Mouse (Mus musculus) intestine, embryonic 16.5 days (tissue): ENCODE data around the gene Axdnd1. TPM values are rescaled to one million over a fixed set of nuclear protein-coding genes. Genes with fewer than 3 reads are reported as not detected.

ENCODE experiments used
- ATAC-seq: fragments of 200-750 bp; cut with Nextera tagmentation; 2 replicates; pipeline ENCODE4 v1.8.0; 2017; ENCODE audit warnings: moderate TSS enrichment, moderate library complexity
- H3K27ac ChIP-seq: fragments of 300-500 bp; sonication (generic); 2 replicates; pipeline ENCODE4 v1.5.1; 2014; ENCODE audit warnings: mild to moderate bottlenecking, low read length
- H3K27me3 ChIP-seq: fragments of 300-500 bp; sonication (generic); replicated peaks from 2 replicates; pipeline ENCODE4 v1.6.1; 2014; ENCODE audit warnings: low read length, control low read depth, mixed read lengths; ENCODE audit not compliant: control insufficient read depth, insufficient read depth
- H3K36me3 ChIP-seq: fragments of 300-500 bp; sonication (generic); 2 replicates; pipeline ENCODE4 v1.6.1; 2014; ENCODE audit warnings: low read length, control low read depth; ENCODE audit not compliant: control insufficient read depth, insufficient read depth
- H3K4me1 ChIP-seq: fragments of 300-500 bp; sonication (generic); 2 replicates; pipeline ENCODE4 v1.6.1; 2014; ENCODE audit warnings: low read length, control low read depth, mixed read lengths; ENCODE audit not compliant: control insufficient read depth, insufficient read depth
- H3K4me2 ChIP-seq: fragments of 300-500 bp; sonication (generic); 2 replicates; pipeline ENCODE4 v1.6.1; 2014; ENCODE audit warnings: low read depth, low read length, control low read depth
- H3K4me3 ChIP-seq: fragments of 300-500 bp; sonication (generic); 2 replicates; pipeline ENCODE4 v1.5.1; 2014; ENCODE audit warnings: mild to moderate bottlenecking, low read length
- H3K9ac ChIP-seq: fragments of 300-500 bp; sonication (generic); 2 replicates; pipeline ENCODE4 v1.6.1; 2014; ENCODE audit warnings: low read depth, low read length
- H3K9me3 ChIP-seq: fragments of 300-500 bp; sonication (generic); 2 replicates; pipeline ENCODE4 v1.6.1; 2016; ENCODE audit warnings: low read length, control low read depth; ENCODE audit not compliant: control insufficient read depth
- WGBS: fragments of 180-500 bp; shearing (Covaris S2); extraction: QIAGEN DNeasy Blood & Tissue Kit; methylation state at CpG from one replicate; pipeline ENCODE4 v1.1.7; 2014; 5-methylcytosine and 5-hydroxymethylcytosine counted together
- polyA plus RNA-seq: library from polyadenylated mRNA; unstranded; fragments of >200 nt; fragmentation: Nextera tagmentation; extraction: Ambion mirVana; gene quantifications from 2 replicates; pipeline ENCODE4 v1.2.1, GENCODE M21; 2015

The Axdnd1 gene
- polyA plus RNA-seq, 1 experiment from 2014 or later, result 0.29 TPM

GRCm38 (mm10) chr1:156280131-156280530 is 140.8 kb downstream of the Axdnd1 start:
- Histone ChIP-seq H3K9ac (no peak overlapping the region), H3K4me1 (no peaks in the 10 kb centered on the region), H3K9me3 (no peaks in the 10 kb centered on the region), H3K27ac (no peak overlapping the region), H3K27me3 (no peaks in the 10 kb centered on the region), H3K36me3 (no peaks in the 10 kb centered on the region), H3K4me2 (no peak overlapping the region), H3K4me3 (no peak overlapping the region)
- ATAC-seq, result no peak
- WGBS, result 83% methylated on average over 7 of the region's 7 CpGs

DNA sequence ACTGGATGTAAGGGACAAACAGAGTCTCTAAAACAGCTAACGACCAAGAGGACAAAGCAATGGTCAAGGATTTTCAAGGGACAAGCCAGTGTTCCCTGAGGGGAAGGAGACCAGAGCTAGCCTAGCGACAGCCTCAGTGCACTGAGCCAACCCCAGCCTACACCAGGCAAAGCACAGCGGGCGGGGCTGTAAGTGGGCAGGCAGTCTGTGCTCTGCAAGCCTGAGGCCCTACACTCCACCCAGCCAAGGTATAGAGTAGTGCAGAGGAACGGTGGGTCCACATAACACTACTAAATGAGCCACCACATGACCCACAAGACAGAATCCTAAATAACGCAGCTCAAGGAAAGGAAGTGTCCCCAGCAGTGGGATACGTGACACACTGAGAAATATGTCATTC is 147.3 kb downstream of the Axdnd1 start:
- Histone ChIP-seq H3K9ac (no peak overlapping the region), H3K4me2 (no peak overlapping the region), H3K9me3 (no peaks in the 10 kb centered on the region), H3K27ac (no peak overlapping the region), H3K27me3 (no peaks in the 10 kb centered on the region), H3K4me1 (no peaks in the 10 kb centered on the region), H3K4me3 (no peak overlapping the region), H3K36me3 (no peaks in the 10 kb centered on the region)
- WGBS, result 60% methylated on average over 7 of the region's 7 CpGs
- no peak for ATAC-seq

Other genes starting within 250 kb of the Axdnd1 start
- gene Fam163a, start 216.1 kb downstream of the Axdnd1 start, polyA plus RNA-seq, result 4.3 and 4.4 TPM in 2 replicates
- gene Tdrd5, start 117.5 kb downstream of the Axdnd1 start, polyA plus RNA-seq, result 0.35 and 0.66 TPM in 2 replicates
- gene Nphs2, start 110.4 kb downstream of the Axdnd1 start, polyA plus RNA-seq, result not detected in 2 replicates
- gene Gm2000, start 55.1 kb downstream of the Axdnd1 start, polyA plus RNA-seq, result 759 and 815 TPM in 2 replicates
- gene Soat1, start 53.2 kb upstream of the Axdnd1 start, polyA plus RNA-seq, result 84.4 and 93.9 TPM in 2 replicates
- gene Gm10031, start 102.9 kb upstream of the Axdnd1 start, polyA plus RNA-seq, result 0.26 and 0.48 TPM in 2 replicates
- gene Abl2, start 137.6 kb upstream of the Axdnd1 start, polyA plus RNA-seq, result 2.2 and 2.7 TPM in 2 replicates